In genomic region chrX:160598055-160598454, GRCm38 (mm10) we compare ENCODE assay signal across 12 mouse cellular contexts.
DNase-seq lines count a peak whose midpoint lies in the region; ATAC-seq and TF ChIP-seq lines count a peak whose summit lies in the region.
"Had no signal": no experiment of that assay in that cellular context is flagged by ENCODE, and none has a peak within 500 bp of the region (broad histone marks: within the 10 kb centered on the region; RNA-seq: fewer than 3 reads in every experiment).

No protein-coding gene starts in this region.

- H3K27me3 ChIP-seq in heart, postnatal 0 days (ENCODE audit: control insufficient read depth, insufficient read depth, low read length), result no peaks in the 10 kb centered on the region
- peaks cover 75% of the 10 kb centered on the region for H3K27me3 ChIP-seq in midbrain, embryonic 10.5 days (ENCODE audit: low read depth, poor library complexity, severe bottlenecking)
- H3K27me3 ChIP-seq in midbrain, embryonic 16.5 days (ENCODE audit: control insufficient read depth, insufficient read depth, low read depth, low read length), result no peaks in the 10 kb centered on the region; the same call in 1 of the 2 replicates
- H3K27me3 ChIP-seq in forebrain, embryonic 15.5 days, result no peaks in the 10 kb centered on the region
- peaks cover 30% of the 10 kb centered on the region; the same call in 1 of the 2 replicates for H3K27me3 ChIP-seq in midbrain, embryonic 13.5 days
- H3K27me3 ChIP-seq: Patski had no signal

- ATAC-seq in heart, postnatal 0 days (ENCODE audit: insufficient read depth, low read depth), result no peak
- ATAC-seq in midbrain, embryonic 16.5 days, result no peak
- ATAC-seq in forebrain, embryonic 15.5 days (replicated peaks), result no peak
- no peak for ATAC-seq in midbrain, embryonic 13.5 days

- TF ChIP-seq EP300 in heart, postnatal 0 days (IDR thresholded peaks at IDR 0.05; ENCODE audit: low read depth), result no peak

- H3K4me3 ChIP-seq in heart, postnatal 0 days (ENCODE audit: low read depth, low read length), result no peak overlapping the region
- no peak overlapping the region for H3K4me3 ChIP-seq in midbrain, embryonic 10.5 days
- H3K4me3 ChIP-seq in midbrain, embryonic 16.5 days (ENCODE audit: low read depth, low read length), result no peak overlapping the region
- no peak overlapping the region for H3K4me3 ChIP-seq in forebrain, embryonic 15.5 days
- H3K4me3 ChIP-seq in midbrain, embryonic 13.5 days (replicated peaks), result no peak overlapping the region
- H3K4me3 ChIP-seq: erythroblast, embryonic 14.5 days had no signal

- 70% methylated on average over 2 of the region's 2 CpGs for WGBS in heart, postnatal 0 days
- WGBS in midbrain, embryonic 10.5 days, result 81% methylated on average over 2 of the region's 2 CpGs
- WGBS in midbrain, embryonic 16.5 days, result 73% methylated on average over 2 of the region's 2 CpGs
- 77% methylated on average over 2 of the region's 2 CpGs for WGBS in forebrain, embryonic 15.5 days
- 83% methylated on average over 2 of the region's 2 CpGs for WGBS in midbrain, embryonic 13.5 days

- H3K4me2 ChIP-seq in heart, postnatal 0 days (ENCODE audit: low read depth, low read length), result no peak overlapping the region
- H3K4me2 ChIP-seq in midbrain, embryonic 16.5 days (ENCODE audit: low read length), result no peak overlapping the region
- no peak overlapping the region for H3K4me2 ChIP-seq in forebrain, embryonic 15.5 days (replicated peaks)
- no peak overlapping the region for H3K4me2 ChIP-seq in midbrain, embryonic 13.5 days (replicated peaks)

- H3K36me3 ChIP-seq in heart, postnatal 0 days (replicated peaks; ENCODE audit: control insufficient read depth, insufficient read depth, low read length), result no peaks in the 10 kb centered on the region
- no peaks in the 10 kb centered on the region for H3K36me3 ChIP-seq in midbrain, embryonic 10.5 days
- no peaks in the 10 kb centered on the region for H3K36me3 ChIP-seq in midbrain, embryonic 16.5 days (ENCODE audit: control insufficient read depth, insufficient read depth, low read length)
- H3K36me3 ChIP-seq in forebrain, embryonic 15.5 days, result no peaks in the 10 kb centered on the region
- no peaks in the 10 kb centered on the region for H3K36me3 ChIP-seq in midbrain, embryonic 13.5 days

- H3K9ac ChIP-seq in heart, postnatal 0 days (replicated peaks; ENCODE audit: low read depth, low read length), result no peak overlapping the region
- no peak overlapping the region for H3K9ac ChIP-seq in midbrain, embryonic 16.5 days (ENCODE audit: low read depth, low read length)
- no peak overlapping the region for H3K9ac ChIP-seq in forebrain, embryonic 15.5 days (replicated peaks)
- H3K9ac ChIP-seq in midbrain, embryonic 13.5 days (replicated peaks), result no peak overlapping the region

- no peak for DNase-seq in heart, postnatal 0 days (ENCODE audit: low spot score)
- DNase-seq in heart, adult 11 months, result no peak
- no peak for DNase-seq in midbrain, embryonic 10.5 days (ENCODE audit: low spot score)
- no peak for DNase-seq in adrenal gland, postnatal 10 days
- no peak for DNase-seq in c-Kit-positive CD71-positive TER-119-positive erythroid progenitor cells, embryonic 14.5 days (ENCODE audit: low spot score)
- DNase-seq: adrenal gland, adult 8-10 months; thymus, adult 18-20 months had no signal

- H3K9me3 ChIP-seq in heart, postnatal 0 days (replicated peaks; ENCODE audit: control insufficient read depth, low read length), result no peaks in the 10 kb centered on the region
- no peaks in the 10 kb centered on the region for H3K9me3 ChIP-seq in midbrain, embryonic 10.5 days (replicated peaks)
- H3K9me3 ChIP-seq in midbrain, embryonic 16.5 days (replicated peaks; ENCODE audit: control insufficient read depth, low read length, poor library complexity, severe bottlenecking), result no peaks in the 10 kb centered on the region
- no peaks in the 10 kb centered on the region for H3K9me3 ChIP-seq in forebrain, embryonic 15.5 days
- no peaks in the 10 kb centered on the region for H3K9me3 ChIP-seq in midbrain, embryonic 13.5 days

- peak overlapping the region; percentile 81 for H3K27ac ChIP-seq in heart, postnatal 0 days (ENCODE audit: low read depth)
- peak overlapping the region; percentile 81 for H3K27ac ChIP-seq in midbrain, embryonic 10.5 days (replicated peaks)
- H3K27ac ChIP-seq in midbrain, embryonic 16.5 days (ENCODE audit: low read length), result no peak overlapping the region
- H3K27ac ChIP-seq in forebrain, embryonic 15.5 days (replicated peaks), result peak overlapping the region; percentile 80
- H3K27ac ChIP-seq in midbrain, embryonic 13.5 days, result peak overlapping the region; percentile 74

- no peak for TF ChIP-seq CTCF in heart, postnatal 0 days (IDR thresholded peaks at IDR 0.05; ENCODE audit: low read depth)

- H3K4me1 ChIP-seq in heart, postnatal 0 days (ENCODE audit: control insufficient read depth, insufficient read depth), result peaks cover 13% of the 10 kb centered on the region
- peaks cover 28% of the 10 kb centered on the region for H3K4me1 ChIP-seq in midbrain, embryonic 10.5 days
- peaks cover 8% of the 10 kb centered on the region; the same call in 1 of the 2 replicates for H3K4me1 ChIP-seq in midbrain, embryonic 16.5 days (ENCODE audit: control insufficient read depth, insufficient read depth, low read length)
- peaks cover 25% of the 10 kb centered on the region for H3K4me1 ChIP-seq in forebrain, embryonic 15.5 days
- peaks cover 19% of the 10 kb centered on the region for H3K4me1 ChIP-seq in midbrain, embryonic 13.5 days (replicated peaks)
